Mouse (Mus musculus) C2C12 (cell line): Measurements from ENCODE around the gene Nos3.

Experiments used
- CEBPB ChIP-seq: IDR thresholded peaks from one replicate; pipeline ENCODE4 v1.6.1; 2011; ENCODE audit warnings: low read depth, mild to moderate bottlenecking, control low read depth, moderate library complexity
- CTCF ChIP-seq: IDR thresholded peaks from one replicate; pipeline ENCODE4 v1.5.1; 2011; ENCODE audit not compliant: control insufficient read depth, insufficient read depth, insufficient read length
- FOSL1 ChIP-seq: IDR thresholded peaks from one replicate; pipeline ENCODE4 v1.8.0; 2011; ENCODE audit warnings: mild to moderate bottlenecking, low read length; ENCODE audit not compliant: poor library complexity, insufficient read depth, severe bottlenecking
- MAX ChIP-seq: IDR thresholded peaks from one replicate; pipeline ENCODE4 v1.6.1; 2011; ENCODE audit warnings: mild to moderate bottlenecking, control low read depth
- MYOD1 ChIP-seq: IDR thresholded peaks from one replicate; pipeline ENCODE4 v1.6.1; 2011; ENCODE audit warnings: low read depth; ENCODE audit not compliant: control insufficient read depth, insufficient read length
- MYOG ChIP-seq: IDR thresholded peaks from one replicate; pipeline ENCODE4 v1.6.1; 2011; ENCODE audit not compliant: control insufficient read depth, insufficient read length; ENCODE audit errors: extremely low read depth
- USF1 ChIP-seq: IDR thresholded peaks from one replicate; pipeline ENCODE4 v1.6.1; 2011; ENCODE audit warnings: low read depth, mild to moderate bottlenecking, control low read depth, moderate library complexity

GRCm38 (mm10) chr5:24350073-24350472 is 14.5 kb upstream of the Nos3 start:
- TF ChIP-seq CTCF = no peak
- TF ChIP-seq FOSL1 = no peak
- no peak for TF ChIP-seq MYOG
- TF ChIP-seq USF1 = no peak
- no peak for TF ChIP-seq MAX
- TF ChIP-seq CEBPB = no peak
- TF ChIP-seq MYOD1 = no peak
